Mouse (Mus musculus) kidney, postnatal 0 days (tissue): ENCODE data around the gene Gm20388. TPM values are rescaled to one million over a fixed set of nuclear protein-coding genes. Genes with fewer than 3 reads are reported as not detected.
A peak's percentile ranks its signal among the peaks of the same experiment; 100 is the strongest.

Source experiments
- ATAC-seq: fragments of 200-750 bp; cut with Nextera tagmentation; replicated peaks from 2 replicates; pipeline ENCODE4 v1.8.0; 2017; ENCODE audit warnings: low read depth, moderate number of reproducible peaks, moderate TSS enrichment, moderate library complexity; ENCODE audit not compliant: low FRiP score
- DNase-seq: peaks from one replicate; pipeline ENCODE4 v3.0.0-alpha.2; 2016; ENCODE audit warnings: low spot score
- H3K27ac ChIP-seq: fragments of 300-500 bp; sonication (generic); 2 replicates; pipeline ENCODE4 v1.5.1; 2014; ENCODE audit warnings: mild to moderate bottlenecking
- H3K27me3 ChIP-seq: fragments of 300-500 bp; sonication (generic); 2 replicates; pipeline ENCODE4 v1.6.1; 2014; ENCODE audit warnings: low read length, mixed read lengths; ENCODE audit not compliant: insufficient read depth
- H3K36me3 ChIP-seq: fragments of 300-500 bp; sonication (generic); 2 replicates; pipeline ENCODE4 v1.6.1; 2014; ENCODE audit warnings: low read length, mixed read lengths; ENCODE audit not compliant: insufficient read depth
- H3K4me1 ChIP-seq: fragments of 300-500 bp; sonication (generic); replicated peaks from 2 replicates; pipeline ENCODE4 v1.6.1; 2014; ENCODE audit warnings: antibody characterized with exemption, low read length, mixed read lengths; ENCODE audit not compliant: insufficient read depth
- H3K4me2 ChIP-seq: fragments of 300-500 bp; sonication (generic); 2 replicates; pipeline ENCODE4 v1.6.1; 2014; ENCODE audit warnings: mild to moderate bottlenecking, low read length, moderate library complexity, mixed read lengths
- H3K4me3 ChIP-seq: fragments of 300-500 bp; sonication (generic); replicated peaks from 2 replicates; pipeline ENCODE4 v1.5.1; 2014; ENCODE audit warnings: low read depth, low read length
- H3K9ac ChIP-seq: fragments of 300-500 bp; sonication (generic); 2 replicates; pipeline ENCODE4 v1.6.1; 2014; ENCODE audit warnings: low read depth, low read length
- H3K9me3 ChIP-seq: fragments of 300-500 bp; sonication (generic); replicated peaks from 2 replicates; pipeline ENCODE4 v1.6.1; 2016; ENCODE audit warnings: low read length, inconsistent platforms, mixed read lengths
- CTCF ChIP-seq: IDR thresholded peaks from 2 replicates; pipeline ENCODE4 v1.5.1; 2016; ENCODE audit warnings: antibody characterized with exemption, low read depth, mild to moderate bottlenecking, moderate library complexity
- WGBS: fragments of 180-500 bp; shearing (Covaris S2); extraction: QIAGEN DNeasy Blood & Tissue Kit; methylation state at CpG from one replicate; pipeline ENCODE4 v1.1.7; 2014; 5-methylcytosine and 5-hydroxymethylcytosine counted together
- polyA plus RNA-seq: library from polyadenylated mRNA; unstranded; fragments of >200 nt; fragmentation: Nextera tagmentation; extraction: Ambion mirVana; gene quantifications from 2 replicates; pipeline ENCODE4 v1.2.1, GENCODE M21; 2015

The Gm20388 gene
- polyA plus RNA-seq, 1 experiment from 2014 or later: not detected

- no peaks in the 10 kb centered on the region for H3K27me3 ChIP-seq
- H3K4me2 ChIP-seq: no peak overlapping the region
- H3K9ac ChIP-seq: no peak overlapping the region
- H3K4me3 ChIP-seq: no peak overlapping the region
- WGBS: 92% methylated on average over 8 of the region's 8 CpGs
- no peak for TF ChIP-seq CTCF
- no peak for ATAC-seq
- no peaks in the 10 kb centered on the region for H3K9me3 ChIP-seq
- H3K36me3 ChIP-seq: peaks cover 27% of the 10 kb centered on the region
- no peak for DNase-seq
- no peak overlapping the region for H3K27ac ChIP-seq
- no peaks in the 10 kb centered on the region for H3K4me1 ChIP-seq
Observed at GRCm38 (mm10) chr8:120657415-120657814, 746.8 kb downstream of the Gm20388 start.

GRCm38 (mm10) chr8:120664566-120664965 lies 753.9 kb downstream of the Gm20388 start:
- no peak for DNase-seq
- no peak for ATAC-seq
- H3K9ac ChIP-seq: no peak overlapping the region

GRCm38 (mm10) chr8:120665726-120666455 lies 755.2 kb downstream of the Gm20388 start:
- ATAC-seq (no peak), DNase-seq (peak; percentile 36)
- H3K27me3 ChIP-seq: no peaks in the 10 kb centered on the region
- peak overlapping the region; percentile 92 for H3K4me2 ChIP-seq
- H3K27ac ChIP-seq: no peak overlapping the region
- peak; percentile 39; the same call in 1 of the 2 replicates for TF ChIP-seq CTCF
- no peak overlapping the region for H3K4me3 ChIP-seq
- H3K9ac ChIP-seq: no peak overlapping the region
- WGBS: 69% methylated on average over 3 of the region's 3 CpGs
- peaks cover 10% of the 10 kb centered on the region; the same call in 1 of the 2 replicates for H3K36me3 ChIP-seq
- H3K4me1 ChIP-seq: peaks cover 21% of the 10 kb centered on the region; the same call in 1 of the 2 replicates
- H3K9me3 ChIP-seq: no peaks in the 10 kb centered on the region

More at GRCm38 (mm10) chr8:120664566-120664965, 753.9 kb downstream of the Gm20388 start:
- 71% methylated on average over 6 of the region's 6 CpGs for WGBS
- no peak overlapping the region for H3K4me3 ChIP-seq
- H3K4me1 ChIP-seq: peaks cover 21% of the 10 kb centered on the region; the same call in 1 of the 2 replicates
- H3K4me2 ChIP-seq: no peak overlapping the region
- TF ChIP-seq CTCF: peak; percentile 11; the same call in 1 of the 2 replicates
- H3K27ac ChIP-seq: no peak overlapping the region
- no peaks in the 10 kb centered on the region for H3K27me3 ChIP-seq
- H3K36me3 ChIP-seq: no peaks in the 10 kb centered on the region
- H3K9me3 ChIP-seq: no peaks in the 10 kb centered on the region

GRCm38 (mm10) chr8:120666807-120667470 lies 756.3 kb downstream of the Gm20388 start:
- no peaks in the 10 kb centered on the region for H3K27me3 ChIP-seq
- H3K27ac ChIP-seq: peak overlapping the region; percentile 87
- no peaks in the 10 kb centered on the region for H3K9me3 ChIP-seq
- DNase-seq: peak; percentile 43
- H3K4me1 ChIP-seq: peaks cover 21% of the 10 kb centered on the region; the same call in 1 of the 2 replicates
- no peak for TF ChIP-seq CTCF
- H3K9ac ChIP-seq: peak overlapping the region; percentile 96
- no peak for ATAC-seq
- peak overlapping the region; percentile 92 for H3K4me2 ChIP-seq
- 2% methylated on average over 17 of the region's 17 CpGs for WGBS
- H3K4me3 ChIP-seq: peak overlapping the region; percentile 88
- peaks cover 19% of the 10 kb centered on the region for H3K36me3 ChIP-seq

- WGBS: under 1% methylated on average over 101 of the region's 105 CpGs
- Histone ChIP-seq H3K4me1 (peaks cover 21% of the 10 kb centered on the region; the same call in 1 of the 2 replicates), H3K36me3 (peaks cover 26% of the 10 kb centered on the region), H3K4me3 (peak within 1 kb of the TSS; percentile 88), H3K9me3 (no peaks in the 10 kb centered on the region), H3K27me3 (no peaks in the 10 kb centered on the region), H3K9ac (peak within 1 kb of the TSS; percentile 96), H3K4me2 (peak within 1 kb of the TSS; percentile 92), H3K27ac (peak within 1 kb of the TSS; percentile 90)
- DNase-seq: peak; percentile 97
- ATAC-seq: peak; percentile 89
- TF ChIP-seq CTCF: no peak
Observed at GRCm38 (mm10) chr8:120667561-120668373, 757.1 kb downstream of the Gm20388 start, which contains the start of the genes Gm27021 and Cox4i1. Gm27021 (minus strand) TSS chr8:120668079. Cox4i1 (plus strand) TSS chr8:120668222.
